Mouse (Mus musculus): ENCODE results near the gene Muc3a. TPM values are rescaled to one million over a fixed set of nuclear protein-coding genes. Genes with fewer than 3 reads are reported as not detected.

Gene Muc3a
- polyA plus RNA-seq, 1 experiment from 2014 or later = 0.11 TPM

DNA sequence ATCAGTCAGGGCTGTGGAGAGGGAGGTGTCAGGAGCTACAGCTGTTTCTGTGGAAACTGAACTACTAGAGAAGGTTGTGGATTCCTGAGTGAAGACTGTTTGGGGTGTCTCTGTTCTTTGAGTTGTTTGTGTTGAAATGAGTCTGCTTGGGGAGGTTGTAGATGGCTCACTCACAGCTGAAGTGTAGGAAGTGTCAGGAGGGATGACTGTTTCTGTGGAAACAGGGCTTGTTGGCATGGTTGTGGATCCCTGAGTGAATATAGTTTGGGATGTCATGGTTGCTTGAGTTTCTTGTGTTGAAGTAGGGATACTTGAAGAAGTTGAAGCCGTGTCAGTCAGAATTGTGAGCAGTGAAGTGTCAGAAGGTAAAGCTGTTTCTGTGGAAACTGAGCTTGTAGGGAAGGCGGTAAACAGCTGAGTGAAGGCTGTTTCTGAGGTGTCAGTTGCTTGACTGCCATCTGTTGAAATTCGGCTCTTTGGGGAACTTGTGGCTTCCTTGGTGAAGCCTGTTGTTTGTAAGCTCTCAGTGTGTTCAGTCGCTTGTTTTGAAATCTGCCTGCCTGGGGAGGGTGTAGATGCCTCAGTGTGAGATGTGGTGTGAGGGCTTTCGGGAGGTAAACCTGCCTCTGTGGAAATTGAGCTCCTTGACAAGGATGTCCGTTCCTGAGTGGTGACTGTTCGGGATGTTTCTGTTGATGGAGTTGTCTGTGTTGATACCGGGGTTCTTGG is 32.4 kb downstream of the Muc3a start:
- Histone ChIP-seq H3K4me1 (ENCODE audit: control insufficient read depth, insufficient read depth, low read length) (no peaks in the 10 kb centered on the region), H3K4me2 (replicated peaks; ENCODE audit: low read depth, low read length) (no peak overlapping the region), H3K36me3 (ENCODE audit: control insufficient read depth, insufficient read depth, low read length) (no peaks in the 10 kb centered on the region), H3K27me3 (ENCODE audit: control insufficient read depth, insufficient read depth, low read length) (no peaks in the 10 kb centered on the region), H3K27ac (ENCODE audit: low read depth, low read length) (no peak overlapping the region), H3K9me3 (ENCODE audit: control insufficient read depth, low read length) (no peaks in the 10 kb centered on the region), H3K9ac (ENCODE audit: low read depth, low read length) (no peak overlapping the region), H3K4me3 (ENCODE audit: low read length) (no peak overlapping the region)
- no peak for ATAC-seq (ENCODE audit: low FRiP score, low TSS enrichment)
- 76% methylated on average over 8 of the region's 8 CpGs for WGBS

DNA sequence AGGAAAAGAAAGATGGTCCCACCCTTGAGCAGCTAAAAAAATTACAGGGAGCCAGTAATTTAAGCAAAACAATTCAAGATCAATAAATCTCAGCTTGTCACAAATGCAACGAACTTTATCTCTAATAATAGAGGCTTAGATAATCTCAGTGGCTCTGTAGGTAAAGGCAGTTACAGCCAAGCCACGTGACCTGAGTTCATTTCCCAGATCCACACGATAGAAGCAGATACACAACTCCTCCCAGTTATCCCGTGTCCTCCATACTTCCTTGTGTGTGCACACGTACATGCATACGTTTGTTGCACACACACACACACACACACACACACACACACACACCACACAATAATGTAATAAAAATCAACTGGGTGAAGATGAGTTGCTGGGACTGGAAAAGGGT is 38.2 kb downstream of the Muc3a start:
- WGBS = 72% methylated on average over 6 of the region's 6 CpGs
- Histone ChIP-seq H3K36me3 (ENCODE audit: control insufficient read depth, insufficient read depth, low read length) (no peaks in the 10 kb centered on the region), H3K27ac (ENCODE audit: low read depth, low read length) (no peak overlapping the region), H3K4me2 (replicated peaks; ENCODE audit: low read depth, low read length) (no peak overlapping the region), H3K27me3 (ENCODE audit: control insufficient read depth, insufficient read depth, low read length) (no peaks in the 10 kb centered on the region), H3K4me1 (ENCODE audit: control insufficient read depth, insufficient read depth, low read length) (0 out of 2 replicates have a peak, but pooled peaks cover 3% of the 10 kb centered on the region), H3K9ac (ENCODE audit: low read depth, low read length) (no peak overlapping the region), H3K9me3 (ENCODE audit: control insufficient read depth, low read length) (no peaks in the 10 kb centered on the region), H3K4me3 (ENCODE audit: low read length) (no peak overlapping the region)
- ATAC-seq (ENCODE audit: low FRiP score, low TSS enrichment) = no peak

DNA sequence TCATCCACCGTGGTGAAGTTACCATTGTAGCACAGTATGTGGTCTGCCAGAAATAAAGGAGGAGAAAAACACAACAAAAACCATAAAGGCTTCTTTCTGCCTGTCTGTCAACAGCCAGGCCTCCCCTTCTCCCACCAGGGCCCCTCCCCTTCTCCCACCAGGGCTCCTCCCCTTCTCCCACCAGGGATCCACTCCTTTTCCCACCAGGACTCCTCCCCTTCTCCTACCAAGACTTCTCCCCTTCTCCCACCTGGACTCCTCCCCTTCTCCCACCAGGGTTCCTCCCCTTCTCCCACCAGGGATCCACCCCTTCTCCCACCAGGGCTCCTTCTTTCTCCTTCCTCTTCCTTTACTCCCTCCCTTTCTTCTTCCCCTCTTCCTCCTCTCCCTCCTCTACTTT is 39.6 kb downstream of the Muc3a start:
- H3K4me1 ChIP-seq (ENCODE audit: control insufficient read depth, insufficient read depth, low read length) = 0 out of 2 replicates have a peak, but pooled peaks cover 3% of the 10 kb centered on the region
- no peak for ATAC-seq (ENCODE audit: low FRiP score, low TSS enrichment)
- H3K4me3 ChIP-seq (ENCODE audit: low read length) = no peak overlapping the region
- H3K27ac ChIP-seq (ENCODE audit: low read depth, low read length) = no peak overlapping the region
- no peak overlapping the region for H3K4me2 ChIP-seq (replicated peaks; ENCODE audit: low read depth, low read length)
- no peak overlapping the region for H3K9ac ChIP-seq (ENCODE audit: low read depth, low read length)
- no peaks in the 10 kb centered on the region for H3K9me3 ChIP-seq (ENCODE audit: control insufficient read depth, low read length)
- H3K36me3 ChIP-seq (ENCODE audit: control insufficient read depth, insufficient read depth, low read length) = no peaks in the 10 kb centered on the region
- WGBS = 33% methylated on average over 1 of the region's 1 CpGs
- H3K27me3 ChIP-seq (ENCODE audit: control insufficient read depth, insufficient read depth, low read length) = no peaks in the 10 kb centered on the region

DNA sequence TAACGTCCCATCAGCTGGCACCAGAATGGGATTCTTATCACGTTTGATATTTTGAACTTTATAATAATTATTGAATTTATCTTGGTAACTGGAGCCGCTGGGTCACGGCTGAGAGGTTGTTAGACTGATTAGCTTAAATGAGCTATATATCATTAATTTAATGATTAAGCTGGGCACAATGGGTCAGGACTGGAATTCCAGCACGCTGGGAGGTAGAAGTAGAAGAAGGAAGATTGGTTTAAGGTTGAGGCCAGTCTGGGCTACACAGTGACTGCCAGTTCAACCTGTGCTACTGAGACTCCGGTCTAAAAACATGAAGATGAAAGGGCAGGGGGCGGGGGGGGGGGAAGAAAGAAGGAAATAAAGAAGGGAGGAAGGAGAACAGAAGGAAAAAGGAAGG is 40.7 kb downstream of the Muc3a start:
- H3K36me3 ChIP-seq (ENCODE audit: control insufficient read depth, insufficient read depth, low read length) = no peaks in the 10 kb centered on the region
- 56% methylated on average over 7 of the region's 7 CpGs for WGBS
- no peak overlapping the region for H3K9ac ChIP-seq (ENCODE audit: low read depth, low read length)
- H3K9me3 ChIP-seq (ENCODE audit: control insufficient read depth, low read length) = no peaks in the 10 kb centered on the region
- H3K4me2 ChIP-seq (replicated peaks; ENCODE audit: low read depth, low read length) = no peak overlapping the region
- no peak overlapping the region for H3K27ac ChIP-seq (ENCODE audit: low read depth, low read length)
- no peak overlapping the region for H3K4me3 ChIP-seq (ENCODE audit: low read length)
- ATAC-seq (ENCODE audit: low FRiP score, low TSS enrichment) = no peak
- H3K4me1 ChIP-seq (ENCODE audit: control insufficient read depth, insufficient read depth, low read length) = 0 out of 2 replicates have a peak, but pooled peaks cover 3% of the 10 kb centered on the region
- H3K27me3 ChIP-seq (ENCODE audit: control insufficient read depth, insufficient read depth, low read length) = no peaks in the 10 kb centered on the region

DNA sequence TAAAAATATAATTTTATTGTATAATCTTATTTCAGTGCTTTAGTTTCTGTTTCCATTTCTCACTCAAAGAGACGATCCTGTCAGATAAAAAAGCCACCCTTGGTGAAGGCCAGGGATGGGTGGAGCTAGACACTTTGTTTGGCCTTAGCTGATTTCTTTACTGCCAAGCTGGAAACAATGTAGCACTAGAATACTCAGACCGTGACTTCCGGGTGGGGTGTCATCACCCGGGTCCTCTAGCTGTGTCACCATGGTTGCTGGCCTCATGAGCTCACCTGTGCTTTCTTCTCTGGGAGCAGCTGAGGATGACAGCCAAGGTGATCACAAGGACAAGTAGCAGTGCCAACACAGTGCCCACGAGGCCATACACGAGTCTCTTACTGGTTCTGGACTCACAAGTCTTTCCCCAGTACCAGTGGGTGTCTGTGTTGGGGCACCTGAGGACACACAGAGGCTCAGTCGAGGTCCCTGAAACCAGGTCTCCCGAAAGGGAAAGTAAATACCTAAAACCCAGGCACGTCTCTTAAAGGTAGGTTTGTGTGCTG is 41.3 kb downstream of the Muc3a start:
- 0 out of 2 replicates have a peak, but pooled peaks cover 3% of the 10 kb centered on the region for H3K4me1 ChIP-seq (ENCODE audit: control insufficient read depth, insufficient read depth, low read length)
- H3K27me3 ChIP-seq (ENCODE audit: control insufficient read depth, insufficient read depth, low read length) = no peaks in the 10 kb centered on the region
- H3K27ac ChIP-seq (ENCODE audit: low read depth, low read length) = no peak overlapping the region
- H3K9me3 ChIP-seq (ENCODE audit: control insufficient read depth, low read length) = no peaks in the 10 kb centered on the region
- no peak overlapping the region for H3K4me3 ChIP-seq (ENCODE audit: low read length)
- H3K4me2 ChIP-seq (replicated peaks; ENCODE audit: low read depth, low read length) = no peak overlapping the region
- 72% methylated on average over 9 of the region's 9 CpGs for WGBS
- ATAC-seq (ENCODE audit: low FRiP score, low TSS enrichment) = no peak
- no peaks in the 10 kb centered on the region for H3K36me3 ChIP-seq (ENCODE audit: control insufficient read depth, insufficient read depth, low read length)
- H3K9ac ChIP-seq (ENCODE audit: low read depth, low read length) = no peak overlapping the region

DNA sequence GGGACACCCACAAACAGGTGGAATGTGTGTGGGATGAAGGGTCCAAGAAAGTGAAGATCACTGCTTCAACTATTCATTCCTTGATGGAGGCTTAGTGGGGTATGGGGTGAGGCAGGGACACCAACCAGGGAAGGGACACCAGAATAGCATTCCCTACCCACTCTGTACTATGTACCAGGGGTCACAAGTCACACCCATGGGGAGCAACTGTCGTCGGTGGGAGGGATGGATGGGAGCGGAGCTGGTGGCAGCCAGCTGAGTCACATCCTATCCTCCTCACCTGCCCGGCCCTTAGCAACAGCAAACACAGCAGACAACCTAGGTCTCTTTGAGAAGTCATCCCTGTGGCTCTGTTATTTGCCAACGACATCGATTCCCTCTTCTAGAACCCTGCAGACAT is 44.6 kb downstream of the Muc3a start:
- 0 out of 2 replicates have a peak, but pooled peaks cover 3% of the 10 kb centered on the region for H3K4me1 ChIP-seq (ENCODE audit: control insufficient read depth, insufficient read depth, low read length)
- no peaks in the 10 kb centered on the region for H3K36me3 ChIP-seq (ENCODE audit: control insufficient read depth, insufficient read depth, low read length)
- H3K4me3 ChIP-seq (ENCODE audit: low read length) = no peak overlapping the region
- H3K27me3 ChIP-seq (ENCODE audit: control insufficient read depth, insufficient read depth, low read length) = no peaks in the 10 kb centered on the region
- no peak overlapping the region for H3K4me2 ChIP-seq (replicated peaks; ENCODE audit: low read depth, low read length)
- no peak overlapping the region for H3K27ac ChIP-seq (ENCODE audit: low read depth, low read length)
- 71% methylated on average over 6 of the region's 6 CpGs for WGBS
- no peak overlapping the region for H3K9ac ChIP-seq (ENCODE audit: low read depth, low read length)
- no peaks in the 10 kb centered on the region for H3K9me3 ChIP-seq (ENCODE audit: control insufficient read depth, low read length)
- no peak for ATAC-seq (ENCODE audit: low FRiP score, low TSS enrichment)

DNA sequence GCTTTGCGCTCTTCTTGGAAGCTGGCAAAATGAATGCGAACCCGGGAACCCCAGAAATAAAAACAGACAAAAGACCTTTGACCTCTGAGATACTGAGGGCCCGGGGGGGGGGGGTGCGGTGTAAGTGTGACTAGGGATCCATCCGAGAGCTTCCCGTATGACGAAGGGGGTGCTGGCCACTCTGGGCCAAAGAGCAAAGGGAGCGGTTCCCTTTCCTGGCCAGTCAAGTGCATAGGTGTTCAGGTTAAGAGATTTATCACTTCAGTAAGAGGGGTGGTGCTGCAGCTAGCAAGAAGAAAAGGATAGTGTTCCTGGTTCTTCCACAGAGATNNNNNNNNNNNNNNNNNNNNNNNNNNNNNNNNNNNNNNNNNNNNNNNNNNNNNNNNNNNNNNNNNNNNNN is 46.2 kb downstream of the Muc3a start:
- H3K9ac ChIP-seq (ENCODE audit: low read depth, low read length) = no peak overlapping the region
- no peaks in the 10 kb centered on the region for H3K36me3 ChIP-seq (ENCODE audit: control insufficient read depth, insufficient read depth, low read length)
- no peak overlapping the region for H3K27ac ChIP-seq (ENCODE audit: low read depth, low read length)
- no peak for ATAC-seq (ENCODE audit: low FRiP score, low TSS enrichment)
- H3K4me1 ChIP-seq (ENCODE audit: control insufficient read depth, insufficient read depth, low read length) = no peaks in the 10 kb centered on the region
- WGBS = 74% methylated on average over 9 of the region's 9 CpGs
- H3K4me3 ChIP-seq (ENCODE audit: low read length) = no peak overlapping the region
- H3K9me3 ChIP-seq (ENCODE audit: control insufficient read depth, low read length) = no peaks in the 10 kb centered on the region
- no peaks in the 10 kb centered on the region for H3K27me3 ChIP-seq (ENCODE audit: control insufficient read depth, insufficient read depth, low read length)
- no peak overlapping the region for H3K4me2 ChIP-seq (replicated peaks; ENCODE audit: low read depth, low read length)

DNA sequence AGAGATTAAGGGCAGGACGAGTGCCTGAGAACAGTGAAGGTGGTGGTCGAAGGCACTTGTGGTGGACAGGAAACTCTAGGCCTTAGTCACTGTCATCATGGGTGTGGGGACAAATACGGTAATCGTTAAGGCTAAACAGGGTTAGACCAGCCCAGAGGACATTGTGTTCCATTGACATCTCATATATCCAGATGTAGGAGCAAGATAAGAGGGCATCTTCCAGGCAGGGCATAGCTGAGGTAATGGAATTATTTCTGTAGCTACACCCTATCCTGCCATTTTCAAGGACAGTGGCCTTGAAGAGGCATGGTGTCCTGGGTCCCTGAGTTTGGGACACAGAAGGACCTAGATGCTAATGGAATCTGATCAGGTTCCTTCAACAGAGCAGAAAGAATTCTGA is 50.3 kb downstream of the Muc3a start:
- Histone ChIP-seq H3K9ac (ENCODE audit: low read depth, low read length) (no peak overlapping the region), H3K36me3 (ENCODE audit: control insufficient read depth, insufficient read depth, low read length) (no peaks in the 10 kb centered on the region), H3K27me3 (ENCODE audit: control insufficient read depth, insufficient read depth, low read length) (no peaks in the 10 kb centered on the region), H3K4me2 (replicated peaks; ENCODE audit: low read depth, low read length) (no peak overlapping the region), H3K4me3 (ENCODE audit: low read length) (no peak overlapping the region), H3K9me3 (ENCODE audit: control insufficient read depth, low read length) (peaks cover 1% of the 10 kb centered on the region; the same call in 1 of the 2 replicates), H3K27ac (ENCODE audit: low read depth, low read length) (no peak overlapping the region), H3K4me1 (ENCODE audit: control insufficient read depth, insufficient read depth, low read length) (no peaks in the 10 kb centered on the region)
- 75% methylated on average over 4 of the region's 4 CpGs for WGBS
- ATAC-seq (ENCODE audit: low FRiP score, low TSS enrichment) = no peak

DNA sequence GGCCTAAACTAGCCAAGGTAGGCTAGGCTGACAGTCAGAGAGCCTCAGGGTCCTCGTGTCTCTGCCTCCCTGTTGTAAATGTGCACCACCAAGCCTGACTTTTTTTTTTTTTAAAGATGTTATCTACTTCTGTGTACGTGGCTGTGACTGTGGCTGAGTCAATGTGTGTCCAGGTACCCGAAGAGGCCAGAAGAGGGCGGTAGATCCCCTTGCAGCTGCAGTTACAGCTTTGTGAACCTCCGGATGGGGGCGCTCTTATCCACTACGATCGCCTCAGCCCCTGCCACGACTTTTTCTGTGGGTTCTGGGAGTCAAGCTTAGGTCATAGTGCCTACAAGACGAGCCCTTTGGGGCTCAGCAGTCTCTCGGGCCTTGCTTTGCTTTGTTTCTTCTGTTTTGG is 52.7 kb downstream of the Muc3a start:
- Histone ChIP-seq H3K9me3 (ENCODE audit: control insufficient read depth, low read length) (peaks cover 3% of the 10 kb centered on the region; the same call in 1 of the 2 replicates), H3K4me1 (ENCODE audit: control insufficient read depth, insufficient read depth, low read length) (no peaks in the 10 kb centered on the region), H3K9ac (ENCODE audit: low read depth, low read length) (no peak overlapping the region), H3K36me3 (ENCODE audit: control insufficient read depth, insufficient read depth, low read length) (no peaks in the 10 kb centered on the region), H3K27me3 (ENCODE audit: control insufficient read depth, insufficient read depth, low read length) (no peaks in the 10 kb centered on the region), H3K4me2 (replicated peaks; ENCODE audit: low read depth, low read length) (no peak overlapping the region), H3K4me3 (ENCODE audit: low read length) (no peak overlapping the region), H3K27ac (ENCODE audit: low read depth, low read length) (no peak overlapping the region)
- 34% methylated on average over 11 of the region's 11 CpGs for WGBS
- ATAC-seq (ENCODE audit: low FRiP score, low TSS enrichment) = no peak
